ENCODE assay signal across 8 mouse cellular contexts in genomic region chr1:171294298-171295062, GRCm38 (mm10). TPM values are rescaled to one million over a fixed set of nuclear protein-coding genes. Genes with fewer than 3 reads are reported as not detected.
A peak's percentile ranks its signal among the peaks of the same experiment; 100 is the strongest.
DNase-seq lines count a peak whose midpoint lies in the region; ATAC-seq lines count a peak whose summit lies in the region.

Gene Ufc1, minus strand, starts transcription at chr1:171295024.

- H3K27ac ChIP-seq in embryonic facial prominence, embryonic 15.5 days (replicated peaks) = peak within 1 kb of the TSS; percentile 95
- H3K27ac ChIP-seq in limb, embryonic 13.5 days = peak within 1 kb of the TSS; percentile 95
- peak within 1 kb of the TSS; percentile 93 for H3K27ac ChIP-seq in midbrain, embryonic 15.5 days

- peak; percentile 93 for DNase-seq in A20 (ENCODE audit: low read depth, low spot score)
- peak; percentile 61 to 65 for DNase-seq in adrenal gland, postnatal 4 days (ENCODE audit: low spot score in 2 of 2)
- peak; percentile 85 to 90 for DNase-seq in heart, adult 9 months (ENCODE audit: low spot score in 2 of 2)
- DNase-seq in kidney, adult 9 months = peak; percentile 92
- DNase-seq in spleen, adult 18-20 months = peak; percentile 68 to 75

- peaks cover 6% of the 10 kb centered on the region; the same call in 1 of the 2 replicates for H3K36me3 ChIP-seq in embryonic facial prominence, embryonic 15.5 days
- peaks cover 7% of the 10 kb centered on the region for H3K36me3 ChIP-seq in limb, embryonic 13.5 days
- no peaks in the 10 kb centered on the region; the same call in 1 of the 2 replicates for H3K36me3 ChIP-seq in midbrain, embryonic 15.5 days (replicated peaks)

- H3K4me2 ChIP-seq in embryonic facial prominence, embryonic 15.5 days (replicated peaks) = peak within 1 kb of the TSS; percentile 62
- H3K4me2 ChIP-seq in limb, embryonic 13.5 days (replicated peaks) = peak within 1 kb of the TSS; percentile 84
- H3K4me2 ChIP-seq in midbrain, embryonic 15.5 days = peak within 1 kb of the TSS; percentile 80

- no peaks in the 10 kb centered on the region for H3K9me3 ChIP-seq in embryonic facial prominence, embryonic 15.5 days (replicated peaks)
- no peaks in the 10 kb centered on the region for H3K9me3 ChIP-seq in limb, embryonic 13.5 days
- no peaks in the 10 kb centered on the region for H3K9me3 ChIP-seq in midbrain, embryonic 15.5 days

- H3K9ac ChIP-seq in embryonic facial prominence, embryonic 15.5 days = peak within 1 kb of the TSS; percentile 71
- peak within 1 kb of the TSS; percentile 84 for H3K9ac ChIP-seq in limb, embryonic 13.5 days
- peak within 1 kb of the TSS; percentile 90 for H3K9ac ChIP-seq in midbrain, embryonic 15.5 days

- ATAC-seq in embryonic facial prominence, embryonic 15.5 days (ENCODE audit: insufficient number of reproducible peaks, low FRiP score, low TSS enrichment, low read depth) = peak; percentile 80
- ATAC-seq in limb, embryonic 13.5 days (ENCODE audit: low FRiP score, low read depth) = peak; percentile 86
- ATAC-seq in midbrain, embryonic 15.5 days (replicated peaks) = peak; percentile 89

- peak within 1 kb of the TSS; percentile 68 for H3K4me3 ChIP-seq in embryonic facial prominence, embryonic 15.5 days (replicated peaks)
- peak within 1 kb of the TSS; percentile 66 for H3K4me3 ChIP-seq in limb, embryonic 13.5 days
- H3K4me3 ChIP-seq in midbrain, embryonic 15.5 days = peak within 1 kb of the TSS; percentile 83

- H3K27me3 ChIP-seq in embryonic facial prominence, embryonic 15.5 days = peaks cover 18% of the 10 kb centered on the region
- H3K27me3 ChIP-seq in limb, embryonic 13.5 days = peaks cover 20% of the 10 kb centered on the region
- H3K27me3 ChIP-seq in midbrain, embryonic 15.5 days (replicated peaks) = peaks cover 14% of the 10 kb centered on the region

- under 1% methylated on average over 42 of the region's 42 CpGs for WGBS in embryonic facial prominence, embryonic 15.5 days
- under 1% methylated on average over 42 of the region's 42 CpGs for WGBS in limb, embryonic 13.5 days
- WGBS in midbrain, embryonic 15.5 days = under 1% methylated on average over 42 of the region's 42 CpGs

- H3K4me1 ChIP-seq in embryonic facial prominence, embryonic 15.5 days = peaks cover 18% of the 10 kb centered on the region
- H3K4me1 ChIP-seq in limb, embryonic 13.5 days = peaks cover 10% of the 10 kb centered on the region
- H3K4me1 ChIP-seq in midbrain, embryonic 15.5 days = peaks cover 15% of the 10 kb centered on the region

RNA-seq across cellular contexts. Expression of gene Ufc1, which starts in this region (rescaled TPM):
- 100 to 1,000 TPM; 138 to 155 TPM for total RNA-seq in adrenal gland, postnatal 4 days (2021)
- polyA plus RNA-seq in embryonic facial prominence, embryonic 15.5 days (2015; fragmentation: Nextera tagmentation; extraction: Ambion mirVana) = 107 and 112 TPM in 2 replicates
- polyA plus RNA-seq in limb, embryonic 13.5 days (2015; fragmentation: Nextera tagmentation; extraction: Ambion mirVana) = 110 and 116 TPM in 2 replicates
- 99.7 and 102 TPM in 2 replicates for polyA plus RNA-seq in midbrain, embryonic 15.5 days (2015; fragmentation: Nextera tagmentation; extraction: Ambion mirVana)

Comparison
In these comparisons a context has a peak if more than half of its experiments do, and no peak if none do; other contexts are left out.
1. Peak in every context shown above with its lines: DNase-seq, ATAC-seq, H3K4me3 ChIP-seq and H3K27ac ChIP-seq.